In the genomic region with DNA sequence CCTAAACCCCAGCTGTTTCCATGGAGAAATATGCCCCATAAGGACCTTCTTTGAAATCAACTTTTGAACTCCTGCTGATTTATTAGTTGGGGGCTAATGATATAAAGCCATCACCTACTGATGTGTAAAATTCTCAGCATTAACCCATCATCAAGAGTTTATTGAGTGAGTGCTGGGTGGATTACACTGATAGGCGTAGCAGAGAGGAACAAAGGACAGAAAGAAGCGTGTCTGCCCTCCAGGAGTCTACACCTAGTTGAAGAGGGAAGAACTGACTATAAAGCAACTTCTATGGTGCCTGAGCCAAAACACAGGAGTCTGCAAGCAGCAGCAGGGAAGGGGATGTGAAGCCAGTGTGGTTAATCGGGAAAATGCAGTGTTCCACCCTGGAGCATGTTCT, we compare ENCODE assay signal across 25 mouse cellular contexts.
"Had no signal": no experiment of that assay in that cellular context is flagged by ENCODE, and none has a peak within 500 bp of the region (broad histone marks: within the 10 kb centered on the region; RNA-seq: fewer than 3 reads in every experiment).

No protein-coding gene starts in this region.

- H3K9me3 ChIP-seq: heart, embryonic 13.5 days; heart, embryonic 15.5 days; kidney, embryonic 15.5 days; limb, embryonic 13.5 days; limb, embryonic 15.5 days; liver, embryonic 12.5 days had no signal

- H3K9ac ChIP-seq: heart, embryonic 13.5 days; heart, embryonic 15.5 days; hindbrain, embryonic 14.5 days; kidney, embryonic 15.5 days; limb, embryonic 13.5 days; limb, embryonic 15.5 days; liver, embryonic 12.5 days had no signal

- ATAC-seq: hindbrain, postnatal 0 days; intestine, embryonic 16.5 days; liver, embryonic 12.5 days had no signal

- H3K27ac ChIP-seq: heart, adult 2 months; heart, embryonic 13.5 days; heart, embryonic 15.5 days; hindbrain, embryonic 14.5 days; hindbrain, postnatal 0 days; kidney, embryonic 15.5 days; kidney, postnatal 0 days; limb, embryonic 13.5 days; limb, embryonic 15.5 days; liver, embryonic 12.5 days had no signal

- H3K36me3 ChIP-seq: heart, embryonic 13.5 days; heart, embryonic 15.5 days; kidney, embryonic 15.5 days; limb, embryonic 13.5 days; limb, embryonic 15.5 days; liver, embryonic 12.5 days had no signal

- H3K27me3 ChIP-seq: heart, embryonic 13.5 days; heart, embryonic 15.5 days; kidney, embryonic 15.5 days; limb, embryonic 13.5 days; limb, embryonic 15.5 days; liver, embryonic 12.5 days had no signal

- H3K4me2 ChIP-seq: heart, embryonic 11.5 days; heart, embryonic 13.5 days; heart, embryonic 15.5 days; hindbrain, embryonic 14.5 days; kidney, embryonic 15.5 days; limb, embryonic 13.5 days; limb, embryonic 15.5 days; liver, embryonic 12.5 days had no signal

- DNase-seq: gastrocnemius, postnatal 14 days; gastrocnemius, postnatal 36 days; heart, adult 11 months; heart, adult 2 months; heart, postnatal 14 days; heart, postnatal 36 days; kidney, adult 11 months; kidney, adult 2 months; kidney, adult 9 months; kidney, postnatal 14 days; kidney, postnatal 36 days; layer of hippocampus, adult 9-11 months; layer of hippocampus, postnatal 36 days; left cerebral cortex, postnatal 4 days had no signal

- H3K4me3 ChIP-seq: heart, adult 2 months; heart, embryonic 13.5 days; heart, embryonic 15.5 days; kidney, embryonic 15.5 days; limb, embryonic 13.5 days; limb, embryonic 15.5 days; liver, embryonic 12.5 days had no signal
